Mouse (Mus musculus): ENCODE data around the gene Pum1.

The Pum1 gene

DNA sequence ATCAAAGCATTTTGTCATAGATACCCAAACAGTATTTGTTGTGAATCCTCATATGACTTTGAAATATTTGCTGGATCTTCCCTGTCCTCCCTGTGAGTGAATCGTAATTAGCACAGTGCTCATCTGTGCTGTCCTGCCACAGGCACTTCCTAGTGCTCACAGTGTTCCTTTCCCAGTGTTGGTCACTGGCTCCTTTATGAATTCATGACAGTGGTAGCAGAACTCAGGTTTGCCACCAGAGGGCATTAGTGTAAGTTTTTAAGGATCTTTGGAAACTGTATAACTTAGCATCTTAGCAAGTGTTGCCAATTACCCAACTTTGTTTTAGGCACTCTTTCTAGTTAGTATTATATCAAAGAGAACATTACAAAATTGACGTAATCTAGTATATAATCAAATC, 75.4 kb downstream of the Pum1 start:
- peak; percentile 54 to 72 for DNase-seq

DNA sequence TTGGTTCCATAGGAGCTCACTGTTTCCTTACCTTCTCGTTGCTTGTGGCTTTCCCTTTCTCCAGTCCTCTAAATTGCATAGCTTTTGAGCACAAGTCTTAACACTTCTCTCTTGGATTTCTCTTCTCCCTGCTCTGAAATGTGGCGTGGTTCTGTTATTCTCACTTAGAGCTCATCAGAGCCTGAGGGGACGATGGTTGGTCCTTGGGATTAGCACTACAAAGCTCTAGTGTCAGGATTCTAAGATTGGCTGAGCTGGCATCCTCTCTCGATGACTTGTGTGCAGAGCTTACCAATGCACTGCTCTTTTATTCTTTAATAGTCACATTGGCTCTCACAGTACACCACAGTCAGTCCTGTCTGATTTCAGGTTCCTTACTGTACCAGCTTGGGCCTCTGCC, 80.9 kb downstream of the Pum1 start:
- DNase-seq: no peak

DNA sequence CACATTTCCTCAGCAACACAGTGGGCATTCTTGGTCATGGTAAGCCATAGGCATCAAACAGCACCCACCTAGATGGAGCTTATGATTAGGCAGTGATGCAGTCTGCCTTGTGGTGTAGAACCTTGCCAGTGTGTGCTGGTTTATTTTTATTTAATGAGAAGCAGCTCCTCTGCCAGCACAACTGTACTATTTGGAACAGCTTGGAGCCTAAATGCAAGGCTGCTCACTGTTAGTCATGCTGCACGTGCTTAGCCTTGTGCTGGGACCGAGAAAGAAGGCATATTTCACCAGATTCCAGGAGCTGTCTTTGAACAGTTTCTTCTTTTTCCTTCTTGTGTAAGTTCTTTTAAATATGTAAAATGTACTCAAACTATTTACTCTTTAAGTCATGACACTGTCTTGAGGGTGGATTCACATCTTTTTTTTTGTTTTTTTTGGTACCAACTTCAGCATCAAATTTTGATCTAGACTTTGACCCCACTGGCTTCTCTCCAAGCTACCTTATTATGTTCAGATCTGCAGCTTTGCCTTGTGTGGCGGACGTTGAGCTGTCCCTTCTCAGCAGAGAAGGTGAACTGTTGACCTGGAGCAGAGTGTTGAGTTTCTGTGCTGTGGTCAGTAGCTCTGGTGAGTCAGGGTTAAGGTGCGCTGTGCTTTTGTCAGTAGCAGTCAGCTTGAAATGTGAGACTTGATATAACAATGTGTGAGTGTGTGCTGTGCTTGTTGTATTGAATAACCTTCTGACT, 82.6 kb downstream of the Pum1 start:
- DNase-seq: no peak

DNA sequence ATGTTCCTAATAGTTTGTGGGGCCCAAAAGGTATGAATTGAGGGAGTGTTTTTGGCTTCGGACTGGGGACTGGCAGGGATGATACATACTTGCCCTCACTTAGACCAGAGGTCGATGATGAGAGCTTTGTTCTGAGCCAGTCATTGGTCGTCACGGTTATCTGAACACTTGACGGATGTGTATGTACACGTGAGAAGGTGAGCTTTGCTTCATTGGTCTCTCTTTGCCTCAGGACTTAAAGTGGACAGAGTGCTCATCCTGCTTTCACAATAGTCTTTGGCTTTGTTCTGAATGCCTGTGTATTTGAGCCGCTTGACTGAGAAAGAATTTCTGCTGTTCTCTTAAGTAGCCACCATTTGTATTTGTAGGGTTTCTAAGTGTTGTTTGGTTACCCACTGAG, 86.4 kb downstream of the Pum1 start:
- no peak for DNase-seq

DNA sequence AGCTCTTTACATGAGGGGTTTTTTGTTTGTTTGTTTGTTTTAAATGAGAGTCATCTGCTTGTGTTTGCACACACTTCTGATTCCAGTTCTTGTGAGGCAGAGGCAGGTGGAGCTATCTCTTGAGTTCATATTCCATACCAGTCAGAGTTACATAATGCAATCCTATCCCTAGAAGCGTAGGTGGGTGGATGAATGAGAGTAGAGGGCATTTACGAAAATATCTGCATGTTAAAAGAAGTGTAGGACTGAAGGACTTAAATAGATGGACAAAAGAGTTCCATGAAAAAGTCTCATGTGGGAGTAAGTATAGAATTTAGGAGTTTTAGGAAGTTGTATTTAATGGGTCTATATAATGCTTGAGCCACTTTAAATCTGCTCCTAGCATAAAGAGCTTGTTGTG, 88.8 kb downstream of the Pum1 start:
- no peak for DNase-seq

DNA sequence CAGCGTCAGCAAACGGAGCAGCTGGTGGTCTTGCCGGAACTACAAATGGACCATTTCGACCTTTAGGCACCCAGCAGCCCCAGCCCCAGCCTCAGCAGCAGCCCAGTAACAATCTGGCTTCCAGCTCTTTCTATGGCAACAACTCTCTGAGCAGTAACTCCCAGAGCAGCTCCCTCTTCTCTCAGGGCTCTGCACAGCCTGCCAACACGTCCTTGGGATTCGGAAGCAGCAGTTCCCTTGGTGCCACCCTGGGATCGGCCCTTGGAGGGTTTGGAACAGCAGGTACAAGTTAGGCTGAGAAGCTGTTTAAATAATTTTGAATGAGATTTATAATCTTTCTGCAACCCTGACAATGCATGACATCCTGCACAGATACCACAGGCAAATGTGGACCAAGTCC, 89.5 kb downstream of the Pum1 start:
- no peak for DNase-seq

DNA sequence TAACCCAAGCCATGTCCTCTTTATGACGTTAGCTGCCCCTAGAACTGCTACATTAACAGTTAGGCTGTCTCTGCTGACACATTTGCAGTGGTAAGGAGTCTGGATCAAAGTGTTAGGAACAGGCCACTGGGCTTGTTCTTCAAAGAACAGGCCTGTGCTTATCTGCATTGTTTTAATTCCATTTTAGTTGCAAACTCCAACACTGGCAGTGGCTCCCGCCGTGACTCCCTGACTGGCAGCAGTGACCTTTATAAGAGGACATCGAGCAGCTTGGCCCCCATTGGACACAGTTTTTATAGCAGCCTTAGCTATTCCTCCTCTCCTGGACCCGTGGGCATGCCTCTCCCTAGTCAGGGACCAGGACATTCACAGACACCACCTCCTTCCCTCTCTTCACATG, 90.6 kb downstream of the Pum1 start:
- DNase-seq: no peak

DNA sequence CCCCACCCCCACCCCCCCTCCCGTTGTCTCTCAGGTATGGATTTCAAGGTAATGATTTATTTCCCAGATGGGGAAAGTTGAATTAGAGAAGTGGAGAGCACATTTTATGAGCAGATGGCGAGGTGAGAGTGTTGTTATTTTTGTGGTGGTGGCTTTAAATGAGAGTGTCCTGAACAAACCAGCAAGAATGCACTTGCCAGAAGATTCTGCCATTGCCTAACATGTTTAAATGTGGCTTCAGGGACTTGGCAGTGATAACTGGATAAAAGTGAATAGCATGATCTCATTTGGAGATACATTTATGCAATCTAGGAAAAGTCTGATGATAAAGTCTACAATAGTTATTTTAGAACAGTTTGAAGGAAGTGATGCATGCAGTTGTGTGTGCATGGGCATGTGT, 91.7 kb downstream of the Pum1 start:
- DNase-seq: no peak

DNA sequence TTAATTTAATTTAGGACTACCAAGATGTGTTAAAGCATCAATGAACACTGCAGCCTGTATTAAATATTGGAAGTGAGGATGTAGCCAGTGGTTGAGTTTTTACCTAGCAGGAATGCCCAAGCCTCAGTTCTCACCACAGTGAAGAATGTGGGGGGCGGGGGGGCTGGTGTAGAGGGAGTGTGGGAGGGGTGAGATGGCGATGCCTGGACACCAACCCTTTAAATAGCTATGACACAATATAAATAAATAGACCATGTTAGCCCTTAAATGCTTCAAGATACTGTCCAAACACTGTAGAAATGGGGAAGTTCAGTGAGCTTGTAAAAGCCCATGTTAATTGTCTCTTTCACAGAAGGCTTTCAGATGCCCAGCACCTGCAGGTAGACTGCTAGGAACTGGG, 96.8 kb downstream of the Pum1 start:
- no peak for DNase-seq

DNA sequence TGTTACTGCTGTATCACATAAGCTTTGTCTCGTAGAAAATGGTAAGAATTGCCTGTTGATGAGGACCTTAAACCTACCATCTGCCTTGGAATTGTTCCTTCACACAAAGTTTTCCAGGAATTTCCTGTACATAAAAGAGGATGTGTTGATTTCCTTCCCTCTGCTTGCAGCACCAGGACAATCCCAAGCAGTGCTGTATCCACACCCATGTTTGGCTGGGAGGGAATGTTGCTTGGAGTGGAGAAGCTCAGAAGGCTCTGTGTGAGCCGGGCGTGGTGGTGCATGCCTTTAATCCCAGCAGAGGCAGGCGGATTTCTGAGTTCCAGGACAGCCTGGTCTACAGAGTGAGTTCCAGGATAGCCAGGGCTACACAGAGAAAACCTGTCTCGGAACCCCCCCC, 98.7 kb downstream of the Pum1 start:
- DNase-seq: no peak

DNA sequence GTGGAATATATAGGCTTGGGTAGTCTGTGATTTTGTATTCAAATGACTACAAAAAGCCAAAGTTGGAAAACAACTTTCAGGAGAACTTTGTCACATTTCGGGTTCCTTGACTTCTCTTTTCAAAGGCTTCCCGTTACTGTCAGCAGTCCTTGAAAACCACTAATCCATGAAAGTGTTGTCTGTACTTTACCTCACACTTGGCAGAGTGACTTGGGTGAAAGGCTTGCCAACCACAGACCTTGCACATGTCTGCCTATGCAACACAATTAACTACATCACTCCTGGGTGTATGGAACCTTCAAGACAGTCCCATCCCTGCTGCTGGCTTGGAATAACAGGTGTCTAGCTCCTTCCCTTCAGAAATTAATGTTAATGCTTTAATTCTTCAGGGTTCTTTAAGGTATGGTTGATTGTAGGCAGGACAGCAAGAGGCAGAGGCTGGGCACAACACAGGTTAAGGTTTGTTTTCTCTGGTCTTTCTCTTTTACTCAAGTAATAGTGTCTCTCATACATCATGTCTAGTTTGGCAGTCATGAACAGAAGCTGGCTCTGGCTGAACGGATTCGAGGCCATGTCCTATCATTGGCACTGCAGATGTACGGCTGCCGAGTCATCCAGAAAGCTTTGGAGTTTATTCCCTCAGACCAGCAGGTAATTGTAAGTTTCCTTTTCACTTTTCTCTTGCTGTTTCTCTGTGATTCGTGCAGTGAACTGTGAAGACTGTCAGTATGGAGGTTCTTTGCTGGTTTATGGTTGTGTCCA, 102.5 kb downstream of the Pum1 start:
- DNase-seq: no peak

DNA sequence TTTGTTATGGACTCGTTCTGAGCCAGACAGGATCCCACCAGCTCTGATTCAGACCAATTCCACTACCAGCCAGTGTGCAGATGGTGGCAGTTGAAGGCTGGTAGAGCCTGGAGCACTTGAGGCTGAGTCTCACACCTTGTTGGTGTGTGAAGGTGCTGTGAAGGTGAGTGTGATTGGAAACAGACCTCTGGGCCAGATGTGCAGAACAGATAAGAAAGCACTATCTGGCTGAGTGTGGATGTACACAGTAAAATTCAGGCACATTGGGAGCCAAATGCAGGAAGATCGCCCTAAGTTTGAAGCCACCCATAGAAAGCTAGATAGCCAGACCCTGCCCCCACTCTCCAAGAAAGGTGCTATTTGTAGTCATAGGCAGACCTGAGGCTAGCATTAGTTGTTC, 103.3 kb downstream of the Pum1 start:
- DNase-seq: no peak

DNA sequence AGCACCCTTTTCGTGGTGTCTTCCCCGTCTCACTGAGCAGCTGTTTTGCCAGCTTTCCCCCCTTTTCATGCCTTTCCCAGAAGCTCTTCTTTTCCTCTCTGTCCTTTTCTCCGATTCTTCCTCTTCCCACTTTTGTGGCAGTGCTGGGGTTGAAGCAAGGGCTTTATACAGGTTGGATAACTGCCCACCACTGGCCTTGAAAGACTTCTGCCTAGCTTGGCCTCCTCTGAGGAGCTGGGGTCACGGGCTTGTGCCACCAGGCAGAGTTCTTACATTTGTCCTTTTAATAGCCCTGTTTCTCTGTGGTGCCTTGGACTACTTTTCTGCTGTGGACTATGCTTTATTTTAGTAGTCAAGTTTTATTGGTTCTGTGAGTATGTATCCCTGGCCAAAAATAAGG, 103.8 kb downstream of the Pum1 start:
- no peak for DNase-seq

DNA sequence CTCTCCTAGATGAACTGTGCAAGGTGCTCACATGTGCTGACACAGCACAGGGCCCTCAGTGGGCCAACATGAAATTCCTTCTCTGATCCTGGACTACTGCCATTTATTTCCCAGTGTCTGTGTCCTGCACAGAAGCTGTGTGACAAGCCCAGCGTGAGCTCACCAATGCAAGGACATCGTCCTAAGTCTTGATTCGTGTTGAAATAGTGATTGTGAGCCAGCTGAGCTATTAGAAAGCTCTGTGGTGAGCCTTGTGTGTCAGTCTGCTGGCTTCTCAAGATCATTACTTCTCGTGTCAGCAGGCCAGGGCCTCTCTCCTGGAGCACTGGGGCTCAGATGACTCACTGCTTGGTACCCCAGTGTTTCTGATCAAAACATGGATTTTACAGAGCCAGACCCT, 110.8 kb downstream of the Pum1 start:
- no peak for DNase-seq

DNA sequence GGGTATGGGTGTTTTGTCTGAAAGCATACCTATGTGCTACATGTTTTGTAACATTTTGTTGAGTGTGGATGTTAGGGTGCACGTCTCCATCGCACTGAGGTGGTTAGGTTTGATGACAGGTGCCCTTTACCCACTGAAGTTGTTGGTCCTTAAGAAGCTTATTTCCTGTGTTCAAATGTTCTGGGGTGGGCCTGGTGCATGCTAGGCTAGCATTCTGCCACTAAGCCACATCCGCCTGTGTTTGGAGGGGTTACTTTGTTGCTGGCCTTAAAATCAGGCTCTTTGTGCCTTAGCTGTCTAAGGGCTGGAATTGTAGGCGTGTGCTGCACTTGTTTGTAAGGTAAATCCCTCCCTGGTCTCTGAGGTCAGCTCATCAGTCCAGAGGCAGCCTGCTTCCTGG, 111.7 kb downstream of the Pum1 start:
- DNase-seq: no peak

DNA sequence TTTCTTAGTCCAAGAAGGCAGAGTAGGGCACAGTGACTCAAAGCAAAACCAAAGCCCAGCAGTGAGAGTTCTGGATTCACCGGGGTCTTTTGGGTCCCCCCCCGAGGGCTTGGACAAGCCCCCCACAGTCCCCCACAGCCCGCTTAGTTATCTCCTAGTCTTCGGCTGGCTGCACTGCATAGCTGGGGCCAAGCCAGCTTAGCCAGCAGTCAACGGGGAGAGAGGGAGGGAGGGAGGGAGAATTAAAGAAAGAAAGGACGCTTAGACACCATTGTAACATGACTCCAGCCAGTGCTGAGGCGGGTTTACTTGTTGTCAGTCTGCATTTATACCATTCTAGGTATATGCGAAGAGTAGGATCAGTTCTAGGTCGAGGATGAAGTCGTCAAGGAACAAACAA, 114.5 kb downstream of the Pum1 start:
- no peak for DNase-seq

DNA sequence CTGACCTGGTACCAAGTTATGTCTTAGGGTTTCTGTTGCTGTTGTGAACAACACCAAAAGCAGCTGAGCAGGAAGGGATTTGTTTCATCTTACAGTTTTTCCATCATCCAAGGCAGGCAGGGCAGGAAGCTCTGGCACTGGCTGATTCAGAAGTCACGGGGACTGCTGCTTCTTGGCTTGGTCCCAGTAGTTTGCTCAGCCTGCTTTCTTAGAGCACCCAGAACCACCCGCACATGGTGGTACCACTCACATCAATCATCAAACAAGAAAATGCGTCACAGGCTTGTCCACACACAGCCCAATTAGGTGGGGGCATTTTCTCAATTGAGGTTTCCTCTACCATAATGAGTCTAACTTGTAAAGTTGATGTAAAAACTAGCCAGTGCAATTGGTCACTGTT, 115.9 kb downstream of the Pum1 start:
- peak in 1 of 2 experiments; percentile 55 for DNase-seq

DNA sequence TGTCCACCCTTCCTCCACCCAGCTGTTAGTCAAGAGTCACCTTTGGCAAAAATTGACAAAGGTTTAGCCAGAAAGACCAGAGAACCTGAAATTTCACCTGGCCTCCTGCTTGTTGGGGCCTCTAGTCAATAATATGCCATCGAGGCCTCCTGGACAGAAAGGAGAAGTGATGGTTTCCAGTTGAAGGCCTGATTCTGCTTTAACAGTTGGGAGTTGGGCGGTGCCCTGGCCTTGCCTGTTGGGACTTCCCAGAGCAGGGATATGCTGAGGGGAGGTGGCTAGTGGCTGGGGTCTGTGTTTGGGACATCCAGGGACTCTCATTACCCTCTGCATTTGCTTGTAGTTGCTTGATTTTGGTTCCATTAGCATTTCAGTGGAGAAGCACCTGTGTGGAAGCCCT, 119.4 kb downstream of the Pum1 start:
- DNase-seq: no peak

DNA sequence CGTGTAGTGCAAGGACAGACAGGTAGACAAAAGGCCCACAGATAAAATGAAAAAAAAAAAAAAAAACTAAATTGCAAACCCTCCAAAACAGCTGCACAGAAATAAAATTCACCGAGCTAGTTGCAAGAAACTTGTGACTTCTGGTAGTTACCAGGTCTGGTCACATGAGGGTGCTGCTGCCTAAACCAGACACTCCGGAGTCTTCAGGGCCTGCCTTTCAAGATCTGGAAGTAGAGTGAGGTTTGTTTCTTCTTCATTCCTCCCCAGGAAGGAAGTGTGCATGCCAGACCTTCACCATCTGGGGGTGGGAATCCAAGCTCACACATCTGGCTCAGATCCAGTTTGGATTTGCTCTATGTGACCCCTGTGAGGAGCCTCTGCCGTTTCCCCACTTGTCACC, 121.6 kb downstream of the Pum1 start:
- DNase-seq: peak; percentile 59 to 76

DNA sequence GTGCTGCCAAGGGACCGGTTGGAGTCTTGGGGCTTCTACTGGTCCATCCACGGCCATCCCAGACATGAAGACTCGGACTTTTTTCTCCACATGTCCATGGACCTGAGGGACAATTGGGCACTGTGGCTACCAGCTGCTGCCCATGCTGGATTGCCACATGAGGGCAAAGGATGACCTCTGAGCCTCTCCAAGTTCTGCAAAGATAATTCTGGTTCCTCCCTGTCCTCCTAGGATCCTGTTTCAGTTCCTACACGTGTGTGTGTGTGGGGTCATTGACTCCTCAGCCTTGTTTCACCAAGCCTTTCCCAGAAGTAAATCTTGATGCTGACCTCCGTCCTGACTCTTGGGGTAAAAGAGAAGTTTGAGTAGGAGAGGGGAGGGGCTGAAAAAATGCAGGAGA, 124.4 kb downstream of the Pum1 start:
- no peak for DNase-seq

DNA sequence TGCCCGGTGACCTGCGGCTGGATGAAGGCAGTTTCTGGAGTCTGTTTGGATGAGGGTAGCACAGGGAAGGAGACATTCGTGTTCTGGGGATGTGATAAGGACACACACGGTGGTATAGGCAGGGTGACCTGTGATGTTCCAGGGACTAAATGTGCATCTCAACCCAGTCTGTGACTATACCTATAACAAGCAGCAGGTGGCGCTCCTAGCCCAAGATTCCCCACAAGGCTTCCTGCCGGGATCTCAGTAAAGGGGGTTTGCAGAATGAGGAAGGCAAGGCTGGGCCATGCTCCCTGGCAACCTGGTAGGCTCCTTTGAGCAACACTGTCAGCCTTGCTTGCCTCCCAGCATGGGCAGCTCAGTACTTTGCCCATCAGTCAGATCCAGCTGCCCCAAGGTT, 127.1 kb downstream of the Pum1 start:
- peak; percentile 90 to 92 for DNase-seq

DNA sequence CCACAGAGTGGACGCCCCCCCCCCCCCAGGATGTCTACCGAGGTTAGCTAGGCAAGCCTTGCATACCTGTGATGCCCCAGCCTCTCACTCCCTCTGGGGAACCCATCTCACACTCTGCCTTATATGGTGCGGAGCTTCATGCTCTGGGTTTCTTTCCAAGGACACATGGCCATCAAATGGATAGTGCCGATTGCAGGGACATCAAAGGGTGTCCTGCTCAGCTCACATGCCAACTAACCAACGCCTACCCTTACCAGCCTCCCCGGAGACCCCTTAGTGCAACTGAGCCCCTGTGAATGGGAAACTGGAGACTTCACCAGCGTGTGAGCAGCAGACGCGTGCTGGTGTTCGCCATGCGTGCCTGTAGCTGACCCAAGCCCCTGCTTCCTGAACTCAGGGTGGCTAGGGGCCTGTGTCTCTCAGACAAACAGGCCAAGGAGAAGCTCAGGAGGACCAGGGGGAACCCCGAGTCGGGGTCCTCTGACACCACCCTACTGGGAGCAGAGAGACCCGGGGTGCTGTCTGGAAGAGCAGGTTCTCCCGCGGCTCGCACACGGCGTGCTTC, 128.8 kb downstream of the Pum1 start:
- DNase-seq: no peak

DNA sequence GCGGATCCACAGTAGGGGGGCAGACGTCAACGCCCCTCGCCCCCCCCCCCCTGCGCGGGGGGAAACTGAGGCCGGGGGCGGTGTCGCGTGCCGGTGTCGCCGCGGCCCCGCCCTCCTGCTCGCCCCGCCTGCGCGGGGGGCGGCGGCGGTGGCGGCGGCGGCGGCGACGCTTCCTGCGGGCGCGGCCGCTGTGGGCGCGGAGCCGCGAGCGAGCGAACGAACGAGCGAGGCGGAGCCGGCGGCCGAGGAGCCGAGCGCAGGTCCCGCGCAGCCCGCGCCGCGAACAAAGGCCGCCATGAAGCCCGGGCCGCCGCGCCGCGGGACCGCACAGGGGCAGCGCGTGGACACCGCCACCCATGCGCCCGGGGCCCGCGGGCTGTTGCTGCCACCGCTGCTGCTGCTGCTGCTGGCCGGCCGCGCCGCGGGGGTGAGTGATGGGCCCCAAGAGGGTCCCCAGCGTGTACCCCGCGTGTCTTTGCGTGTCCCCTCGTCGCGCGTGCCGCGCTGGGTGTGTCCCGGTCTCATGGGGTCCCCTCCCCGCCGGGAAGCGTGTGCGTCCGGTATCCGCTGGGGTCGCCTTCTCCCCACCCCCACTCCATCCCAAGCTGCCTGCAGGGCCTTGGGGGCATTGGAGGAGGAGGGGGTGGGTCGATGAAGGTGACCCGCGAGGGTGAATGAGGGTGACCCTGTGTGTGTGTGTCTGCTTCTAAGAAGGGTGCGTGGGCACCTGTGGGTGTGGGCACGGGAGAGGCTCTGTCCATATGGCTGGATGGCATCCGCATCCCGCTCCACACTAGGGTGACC, 129.5 kb downstream of the Pum1 start, which contains the start of gene Sdc3:
Gene Sdc3, plus strand, starts transcription at position 162 of the 804 bp plus-strand sequence.
- DNase-seq: peak; percentile 63 to 76

DNA sequence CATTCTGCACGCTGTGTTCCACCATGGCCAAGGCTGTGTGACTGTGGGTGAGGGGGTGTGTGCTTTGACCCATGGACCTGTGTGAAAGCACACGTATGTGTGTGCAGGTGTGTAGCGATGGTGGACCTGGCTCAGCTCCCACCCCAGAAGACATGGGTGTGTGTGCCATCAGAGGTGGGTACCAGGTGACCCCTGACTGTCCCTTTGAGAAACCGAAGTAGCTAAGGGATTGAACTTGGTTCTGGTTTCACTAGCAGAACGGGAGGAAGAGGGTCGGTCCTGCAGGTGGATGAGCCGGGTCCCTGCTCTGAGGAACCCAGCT, 130.0 kb downstream of the Pum1 start:
- DNase-seq: no peak

All from cerebellum, postnatal 25 days (tissue).